Mouse (Mus musculus) CH12.LX (cell line): ENCODE measurements around the gene AU021092. TPM values are rescaled to one million over a fixed set of nuclear protein-coding genes. Genes with fewer than 3 reads are reported as not detected.

Source experiments
- DNase-seq: peaks from one replicate; pipeline ENCODE4 v3.0.0-alpha.2; 2013; ENCODE audit errors: extremely low read depth
- H3K27ac ChIP-seq: 2 replicates; pipeline ENCODE4 v1.5.1; 2012; ENCODE audit warnings: low read depth, mild to moderate bottlenecking, control low read depth, moderate library complexity; ENCODE audit not compliant: insufficient read depth
- H3K27me3 ChIP-seq: replicated peaks from 2 replicates; pipeline ENCODE3; 2012; ENCODE audit warnings: inconsistent platforms
- H3K36me3 ChIP-seq, 2 experiments: replicated peaks in 1 of 2; 2 replicates each; pipeline versions ENCODE3 to v1.6.1; 2012; ENCODE audit warnings: inconsistent platforms in 1 of 2, low read length in 1 of 2, mild to moderate bottlenecking in 1 of 2, mixed read lengths in 1 of 2, moderate library complexity in 1 of 2; ENCODE audit not compliant: control insufficient read depth in 1 of 2, insufficient read depth in 1 of 2
- H3K4me1 ChIP-seq, 2 experiments: 2 replicates each; pipeline ENCODE4 v1.6.1; 2012; ENCODE audit warnings: inconsistent platforms in 1 of 2, moderate library complexity in 1 of 2; ENCODE audit not compliant: insufficient read depth in 2 of 2, control insufficient read depth in 1 of 2
- H3K4me2 ChIP-seq: 2 replicates; pipeline ENCODE4 v1.6.1; 2012; ENCODE audit warnings: low read depth, mild to moderate bottlenecking, control low read depth; ENCODE audit not compliant: poor library complexity, insufficient read depth, severe bottlenecking
- H3K4me3 ChIP-seq, 3 experiments: fragments of 150-350 bp in 1 of 3; sonication (generic) in 1 of 3; replicated peaks in 1 of 3; 2 replicates each; pipeline versions ENCODE3 to v1.5.1; 2011 to 2012; ENCODE audit warnings: low read depth in 2 of 3, low read length in 2 of 3, mild to moderate bottlenecking in 2 of 3, moderate library complexity in 2 of 3, control low read depth in 1 of 3, improper control_type of control experiment in 1 of 3, inconsistent platforms in 1 of 3, mixed read lengths in 1 of 3; ENCODE audit not compliant: poor library complexity in 1 of 3
- H3K79me2 ChIP-seq: replicated peaks from 2 replicates; pipeline ENCODE4 v1.6.1; 2012; ENCODE audit warnings: mild to moderate bottlenecking, moderate library complexity; ENCODE audit not compliant: control insufficient read depth, poor library complexity, insufficient read depth, severe bottlenecking; ENCODE audit errors: extremely low read depth
- H3K9ac ChIP-seq: 2 replicates; pipeline ENCODE4 v1.6.1; 2012; ENCODE audit warnings: low read depth, mild to moderate bottlenecking, control low read depth, moderate library complexity; ENCODE audit not compliant: insufficient read depth
- H3K9me3 ChIP-seq: replicated peaks from 2 replicates; pipeline ENCODE3; 2012; ENCODE audit warnings: low read length, inconsistent platforms, mixed read lengths
- BHLHE40 ChIP-seq: IDR thresholded peaks from 2 replicates; pipeline ENCODE4 v1.6.1; 2011; ENCODE audit warnings: mild to moderate bottlenecking, low read depth, low read length, improper control_type of control experiment
- CHD1 ChIP-seq: IDR thresholded peaks from 2 replicates; pipeline ENCODE4 v1.6.1; 2012; ENCODE audit warnings: low read depth, low read length, improper control_type of control experiment, inconsistent platforms
- CHD2 ChIP-seq: IDR thresholded peaks from 2 replicates; pipeline ENCODE4 v1.6.1; 2011; ENCODE audit warnings: low read length, improper control_type of control experiment
- E2F4 ChIP-seq: IDR thresholded peaks from 2 replicates; pipeline ENCODE4 v1.6.1; 2011; ENCODE audit warnings: low read depth, low read length, improper control_type of control experiment; ENCODE audit not compliant: insufficient replicate concordance
- EP300 ChIP-seq: IDR thresholded peaks from 2 replicates; pipeline ENCODE4 v1.6.1; 2011; ENCODE audit warnings: low read length, improper control_type of control experiment
- ETS1 ChIP-seq: conservative IDR thresholded peaks from 2 replicates; pipeline ENCODE4 v1.6.1; 2012; ENCODE audit warnings: low read depth, mild to moderate bottlenecking, inconsistent platforms, low read length, improper control_type of control experiment, moderate library complexity
- GABPA ChIP-seq: IDR thresholded peaks from 2 replicates; pipeline ENCODE4 v1.6.1; 2012; ENCODE audit warnings: low read depth, low read length, improper control_type of control experiment, inconsistent platforms; ENCODE audit not compliant: insufficient replicate concordance
- HCFC1 ChIP-seq: IDR thresholded peaks from 2 replicates; pipeline ENCODE4 v1.6.1; 2012; ENCODE audit warnings: low read depth, mild to moderate bottlenecking, inconsistent platforms, low read length, improper control_type of control experiment
- IRF4 ChIP-seq: IDR thresholded peaks from 2 replicates; pipeline ENCODE4 v1.6.1; 2014; ENCODE audit warnings: low read depth, mild to moderate bottlenecking, inconsistent platforms, low read length, improper control_type of control experiment
- JUN ChIP-seq: IDR thresholded peaks from 2 replicates; pipeline ENCODE4 v1.6.1; 2011; ENCODE audit warnings: low read depth, mild to moderate bottlenecking, low read length, improper control_type of control experiment, moderate library complexity; ENCODE audit not compliant: insufficient read depth
- JUND ChIP-seq: conservative IDR thresholded peaks from 2 replicates; pipeline ENCODE4 v1.6.1; 2011; ENCODE audit warnings: low read depth, low read length, improper control_type of control experiment
- KAT2A ChIP-seq: IDR thresholded peaks from 2 replicates; pipeline ENCODE4 v1.6.1; 2012; ENCODE audit warnings: low read length, improper control_type of control experiment, inconsistent platforms; ENCODE audit not compliant: insufficient replicate concordance
- MAX ChIP-seq: IDR thresholded peaks from 2 replicates; pipeline ENCODE4 v1.6.1; 2011; ENCODE audit warnings: low read length, improper control_type of control experiment
- MAZ ChIP-seq: IDR thresholded peaks from 2 replicates; pipeline ENCODE4 v1.6.1; 2012; ENCODE audit warnings: low read depth, mild to moderate bottlenecking, inconsistent platforms, low read length, improper control_type of control experiment, moderate library complexity
- MEF2A ChIP-seq: IDR thresholded peaks from 2 replicates; pipeline ENCODE4 v1.6.1; 2014; ENCODE audit warnings: low read depth, mild to moderate bottlenecking, inconsistent platforms, low read length, improper control_type of control experiment, borderline replicate concordance
- MYC ChIP-seq: IDR thresholded peaks from 2 replicates; pipeline ENCODE4 v1.6.1; 2011; ENCODE audit warnings: low read depth, mild to moderate bottlenecking, improper control_type of control experiment, low read length
- NELFE ChIP-seq: IDR thresholded peaks from 2 replicates; pipeline ENCODE4 v1.6.1; 2011; ENCODE audit warnings: low read depth, low read length, improper control_type of control experiment
- POLR2A ChIP-seq: IDR thresholded peaks from 2 replicates; pipeline ENCODE4 v1.6.1; 2011; ENCODE audit warnings: low read depth, mild to moderate bottlenecking, improper control_type of control experiment, low read length
- POLR2AphosphoS2 ChIP-seq: IDR thresholded peaks from 2 replicates; pipeline ENCODE4 v1.6.1; 2011; ENCODE audit warnings: low read depth, low read length, improper control_type of control experiment
- RCOR1 ChIP-seq: conservative IDR thresholded peaks from 2 replicates; pipeline ENCODE4 v1.6.1; 2012; ENCODE audit warnings: low read depth, mild to moderate bottlenecking, inconsistent platforms, low read length, improper control_type of control experiment
- SMC3 ChIP-seq: IDR thresholded peaks from 2 replicates; pipeline ENCODE4 v1.6.1; 2011; ENCODE audit warnings: low read depth, low read length, improper control_type of control experiment
- TBP ChIP-seq: conservative IDR thresholded peaks from 2 replicates; pipeline ENCODE4 v1.6.1; 2011; ENCODE audit warnings: low read depth, low read length, improper control_type of control experiment
- TCF12 ChIP-seq: IDR thresholded peaks from 2 replicates; pipeline ENCODE4 v1.6.1; 2014; ENCODE audit warnings: low read depth, mild to moderate bottlenecking, inconsistent platforms, low read length, improper control_type of control experiment
- UBTF ChIP-seq: IDR thresholded peaks from 2 replicates; pipeline ENCODE4 v1.6.1; 2012; ENCODE audit warnings: low read depth, mild to moderate bottlenecking, inconsistent platforms, low read length, improper control_type of control experiment, moderate library complexity
- ZKSCAN1 ChIP-seq: IDR thresholded peaks from 2 replicates; pipeline ENCODE4 v1.6.1; 2012; ENCODE audit warnings: low read depth, inconsistent platforms, low read length, improper control_type of control experiment, borderline replicate concordance
- ZMIZ1 ChIP-seq: IDR thresholded peaks from 2 replicates; pipeline ENCODE4 v1.6.1; 2012; ENCODE audit warnings: low read depth, mild to moderate bottlenecking, inconsistent platforms, low read length, improper control_type of control experiment
- ZNF384 ChIP-seq: IDR thresholded peaks from 2 replicates; pipeline ENCODE4 v1.6.1; 2012; ENCODE audit warnings: low read depth, low read length, improper control_type of control experiment, inconsistent platforms
- dilution Hi-C: fragments of 300-500 bp; cut with MboI; formaldehyde crosslinking; loops from 2 replicates; pipeline ENCODE4 v1.14.3; 2020; ENCODE audit warnings: low sequenced_read_pairs; ENCODE audit not compliant: extremely low pct_unique_long_range_greater_than_20kb, extremely low pct_ligation_motif_present
- in situ Hi-C: fragments of 300-500 bp; cut with MboI; formaldehyde crosslinking; loops from 3 replicates; pipeline ENCODE4 v1.14.3; 2019; ENCODE audit warnings: low sequenced_read_pairs, low pct_ligation_motif_present, low pct_unique_long_range_greater_than_20kb, mixed read lengths
- polyA plus RNA-seq: library from polyadenylated mRNA; unstranded; fragments of >175 nt; gene quantifications from 2 replicates; pipeline ENCODE4 v1.2.1, GENCODE M21; 2012; ENCODE audit warnings: low read depth; ENCODE audit not compliant: insufficient read length
- total RNA-seq, 2 experiments: library from RNA; depleted of rRNA; stranded (reverse); fragments of 300-350 nt in 1 of 2; fragments of >200 nt in 1 of 2; gene quantifications; 2 replicates each; pipeline ENCODE4 v1.2.3; 2012 to 2014

Gene AU021092
- total and polyA plus RNA-seq, 3 experiments, result not detected

DNA sequence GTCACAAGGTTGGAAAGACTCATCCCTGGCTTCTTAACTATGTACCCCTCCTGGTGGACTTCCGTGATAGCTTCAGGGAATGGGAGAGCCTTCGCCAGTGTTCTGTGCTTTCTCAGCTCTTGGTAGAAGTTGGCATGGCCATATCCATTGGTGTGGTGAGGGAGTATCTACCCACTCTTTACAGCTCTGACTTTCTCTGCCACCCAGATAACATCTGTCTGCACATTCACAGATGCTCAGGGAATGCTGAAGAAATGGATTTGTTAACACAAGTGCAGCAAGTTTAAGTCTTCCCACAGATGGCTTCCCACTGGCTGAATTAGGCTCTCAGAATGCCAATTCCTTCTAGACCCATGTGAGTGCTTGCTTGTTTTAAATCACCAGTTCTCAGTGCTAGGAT, 8.0 kb downstream of the AU021092 start:
- no peak overlapping the region for H3K27ac ChIP-seq
- no peak overlapping the region for H3K4me2 ChIP-seq
- peaks cover 5 to 15% of the 10 kb centered on the region in 2 experiments for H3K4me1 ChIP-seq
- no peak for TF ChIP-seq ZNF384
- TF ChIP-seq EP300, result no peak
- no peak for TF ChIP-seq POLR2A
- no peak for TF ChIP-seq ZMIZ1
- no peak for TF ChIP-seq MAX
- no peak for TF ChIP-seq CHD1
- no peak for TF ChIP-seq E2F4
- TF ChIP-seq UBTF, result no peak
- no peak for TF ChIP-seq JUN
- TF ChIP-seq ETS1, result no peak
- no peak for TF ChIP-seq SMC3
- TF ChIP-seq IRF4, result no peak
- TF ChIP-seq GABPA, result no peak
- no peak for TF ChIP-seq TBP
- TF ChIP-seq POLR2AphosphoS2, result no peak
- no peak for TF ChIP-seq MEF2A
- H3K36me3 ChIP-seq, result no peaks in the 10 kb centered on the region
- in situ Hi-C loops (no loop called here), dilution Hi-C loops (no loop called here)
- no peak overlapping the region for H3K9ac ChIP-seq
- H3K9me3 ChIP-seq, result no peaks in the 10 kb centered on the region
- H3K79me2 ChIP-seq, result no peaks in the 10 kb centered on the region
- DNase-seq, result no peak
- H3K27me3 ChIP-seq, result peaks cover 20% of the 10 kb centered on the region
- H3K4me3 ChIP-seq, result no peak overlapping the region

DNA sequence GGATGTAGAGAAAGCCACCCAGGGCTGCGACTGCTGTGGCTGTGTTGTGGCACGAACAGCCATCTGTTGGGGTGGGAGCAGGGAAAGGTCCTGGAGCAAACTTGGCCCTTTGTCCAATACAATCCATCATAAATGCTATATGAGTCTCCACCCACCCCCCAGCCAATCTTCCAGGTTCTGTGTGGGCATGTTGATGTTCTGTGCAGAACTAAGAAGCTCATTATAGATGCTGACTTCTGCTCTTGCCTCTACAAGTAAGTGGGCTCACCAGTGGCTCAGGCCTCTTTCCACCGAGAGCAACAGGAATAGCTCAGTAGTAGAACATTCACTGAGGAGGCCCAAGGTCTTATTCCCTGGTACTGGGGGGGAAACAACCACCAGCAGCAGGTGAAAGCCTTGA, 9.9 kb downstream of the AU021092 start:
- no peak for DNase-seq
- H3K36me3 ChIP-seq, result peaks cover 0 to 6% of the 10 kb centered on the region in 2 experiments
- H3K9me3 ChIP-seq, result no peaks in the 10 kb centered on the region
- H3K9ac ChIP-seq, result no peak overlapping the region
- H3K27ac ChIP-seq, result no peak overlapping the region
- H3K4me3 ChIP-seq, result no peak overlapping the region
- dilution Hi-C loops, result no loop called here
- in situ Hi-C loops, result no loop called here
- peaks cover 2% of the 10 kb centered on the region for H3K27me3 ChIP-seq
- no peak for TF ChIP-seq JUND
- no peak for TF ChIP-seq RCOR1
- no peak for TF ChIP-seq MYC
- TF ChIP-seq HCFC1, result no peak
- no peak for TF ChIP-seq JUN
- no peak for TF ChIP-seq ZNF384
- no peak for TF ChIP-seq ZMIZ1
- TF ChIP-seq TCF12, result no peak
- TF ChIP-seq ZKSCAN1, result no peak
- TF ChIP-seq CHD1, result no peak
- no peak for TF ChIP-seq NELFE
- TF ChIP-seq CHD2, result no peak
- no peak for TF ChIP-seq BHLHE40
- no peak for TF ChIP-seq EP300
- no peak for TF ChIP-seq KAT2A
- no peak for TF ChIP-seq E2F4
- TF ChIP-seq MAZ, result no peak
- TF ChIP-seq POLR2AphosphoS2, result no peak
- TF ChIP-seq, all 38 proteins: peak for 0
- Histone ChIP-seq H3K4me2 (no peak overlapping the region), H3K79me2 (no peaks in the 10 kb centered on the region), H3K4me1 (peaks cover 5 to 15% of the 10 kb centered on the region in 2 experiments)
